9 mouse cellular contexts compared by ENCODE assay signal in genomic region chr12:29872156-29872815, GRCm38 (mm10).
DNase-seq lines count a peak whose midpoint lies in the region; ATAC-seq and TF ChIP-seq lines count a peak whose summit lies in the region.
"Had no signal": no experiment of that assay in that cellular context is flagged by ENCODE, and none has a peak within 500 bp of the region (broad histone marks: within the 10 kb centered on the region; RNA-seq: fewer than 3 reads in every experiment).

No protein-coding gene starts in this region.

- H3K9me3 ChIP-seq in forebrain, embryonic 15.5 days = no peaks in the 10 kb centered on the region
- H3K9me3 ChIP-seq in neural tube, embryonic 11.5 days (ENCODE audit: control insufficient read depth, low read length) = no peaks in the 10 kb centered on the region
- H3K9me3 ChIP-seq in intestine, postnatal 0 days (ENCODE audit: control insufficient read depth) = no peaks in the 10 kb centered on the region
- no peaks in the 10 kb centered on the region for H3K9me3 ChIP-seq in heart, embryonic 10.5 days

- H3K4me3 ChIP-seq in forebrain, embryonic 15.5 days = no peak overlapping the region
- H3K4me3 ChIP-seq in neural tube, embryonic 11.5 days (ENCODE audit: low read depth, low read length) = no peak overlapping the region
- H3K4me3 ChIP-seq in intestine, postnatal 0 days (ENCODE audit: low read depth, low read length) = no peak overlapping the region
- no peak overlapping the region for H3K4me3 ChIP-seq in heart, embryonic 10.5 days
- H3K4me3 ChIP-seq: myocyte had no signal

- ATAC-seq in forebrain, embryonic 15.5 days (replicated peaks) = peak; percentile 99
- ATAC-seq in neural tube, embryonic 11.5 days (ENCODE audit: insufficient read depth, low FRiP score, low TSS enrichment) = peak; percentile 92
- no peak for ATAC-seq in intestine, postnatal 0 days

- peak overlapping the region; percentile 0; the same call in 1 of the 2 replicates for H3K9ac ChIP-seq in forebrain, embryonic 15.5 days (replicated peaks)
- H3K9ac ChIP-seq in neural tube, embryonic 11.5 days (ENCODE audit: low read length) = 0 out of 2 replicates have a peak overlapping the region, but pooled peaks have one; percentile 35
- no peak overlapping the region for H3K9ac ChIP-seq in intestine, postnatal 0 days (ENCODE audit: low read depth, low read length)

- peaks cover 41% of the 10 kb centered on the region for H3K4me1 ChIP-seq in forebrain, embryonic 15.5 days
- peaks cover 6% of the 10 kb centered on the region for H3K4me1 ChIP-seq in neural tube, embryonic 11.5 days (ENCODE audit: control insufficient read depth, insufficient read depth, low read length)
- no peaks in the 10 kb centered on the region for H3K4me1 ChIP-seq in intestine, postnatal 0 days (replicated peaks; ENCODE audit: control insufficient read depth, insufficient read depth, low read length)
- H3K4me1 ChIP-seq in heart, embryonic 10.5 days = peaks cover 7% of the 10 kb centered on the region

- intact Hi-C loops in heart, postnatal 36 days (cut with DNase I) = no loop called here

- DNase-seq in kidney, postnatal 10 days = peak; percentile 12
- DNase-seq in kidney, adult 18-20 months = no peak
- peak; percentile 87 to 92 for DNase-seq in layer of hippocampus, postnatal 36 days
- peak; percentile 78 for DNase-seq in neural tube, embryonic 11.5 days (ENCODE audit: low spot score)
- DNase-seq in heart, embryonic 10.5 days (ENCODE audit: low spot score) = no peak
- DNase-seq in heart, postnatal 36 days = no peak

- H3K36me3 ChIP-seq in forebrain, embryonic 15.5 days = peaks cover 20% of the 10 kb centered on the region
- no peaks in the 10 kb centered on the region for H3K36me3 ChIP-seq in neural tube, embryonic 11.5 days (ENCODE audit: control insufficient read depth, insufficient read depth, low read length)
- H3K36me3 ChIP-seq in intestine, postnatal 0 days (ENCODE audit: control insufficient read depth, insufficient read depth) = no peaks in the 10 kb centered on the region
- H3K36me3 ChIP-seq in heart, embryonic 10.5 days = no peaks in the 10 kb centered on the region

- no peaks in the 10 kb centered on the region for H3K27me3 ChIP-seq in forebrain, embryonic 15.5 days
- H3K27me3 ChIP-seq in neural tube, embryonic 11.5 days (ENCODE audit: control insufficient read depth, insufficient read depth, low read length) = no peaks in the 10 kb centered on the region
- H3K27me3 ChIP-seq in intestine, postnatal 0 days (replicated peaks; ENCODE audit: control insufficient read depth, insufficient read depth, low read length) = no peaks in the 10 kb centered on the region
- 0 out of 2 replicates have a peak, but pooled peaks cover 7% of the 10 kb centered on the region for H3K27me3 ChIP-seq in heart, embryonic 10.5 days (ENCODE audit: insufficient read depth, poor library complexity, severe bottlenecking)

- peak overlapping the region; percentile 33 for H3K4me2 ChIP-seq in forebrain, embryonic 15.5 days (replicated peaks)
- no peak overlapping the region; the same call in 1 of the 2 replicates for H3K4me2 ChIP-seq in neural tube, embryonic 11.5 days (ENCODE audit: low read depth)
- no peak overlapping the region for H3K4me2 ChIP-seq in intestine, postnatal 0 days (replicated peaks; ENCODE audit: low read depth)

- peak overlapping the region; percentile 97 for H3K27ac ChIP-seq in forebrain, embryonic 15.5 days (replicated peaks)
- peak overlapping the region; percentile 51 for H3K27ac ChIP-seq in neural tube, embryonic 11.5 days (ENCODE audit: low read depth, low read length)
- no peak overlapping the region for H3K27ac ChIP-seq in intestine, postnatal 0 days (ENCODE audit: low read depth, low read length)
- H3K27ac ChIP-seq in heart, embryonic 10.5 days = no peak overlapping the region

- 2% methylated on average over 7 of the region's 7 CpGs for WGBS in forebrain, embryonic 15.5 days
- 36% methylated on average over 7 of the region's 7 CpGs for WGBS in neural tube, embryonic 11.5 days
- 36% methylated on average over 7 of the region's 7 CpGs for WGBS in intestine, postnatal 0 days
- 50% methylated on average over 7 of the region's 7 CpGs for WGBS in heart, embryonic 10.5 days

- no peak for TF ChIP-seq CTCF in intestine, postnatal 0 days (IDR thresholded peaks at IDR 0.05; ENCODE audit: low read depth)

Comparison
In these comparisons a context has a peak if more than half of its experiments do, and no peak if none do; other contexts are left out.
1. DNase-seq: peak in kidney, postnatal 10 days (single experiment), layer of hippocampus, postnatal 36 days (2 of 2) and neural tube, embryonic 11.5 days (single experiment); none in kidney, adult 18-20 months (single experiment), heart, embryonic 10.5 days (single experiment) and heart, postnatal 36 days (0 of 2).
2. H3K27ac ChIP-seq: peak in forebrain, embryonic 15.5 days (single experiment) and neural tube, embryonic 11.5 days (single experiment); none in intestine, postnatal 0 days (single experiment) and heart, embryonic 10.5 days (single experiment).